Mouse (Mus musculus): ENCODE results near the gene Grk1. TPM values are rescaled to one million over a fixed set of nuclear protein-coding genes. Genes with fewer than 3 reads are reported as not detected.

Gene Grk1
- total RNA-seq, 2 experiments from 2014 or later = not detected

GRCm38 (mm10) chr8:13465324-13465723 lies 60.4 kb downstream of the Grk1 start:
- intact Hi-C loops (cut with DNase I) = no loop called here
- no peak for DNase-seq (ENCODE audit: low spot score in 2 of 2)

- peak in 1 of 2 experiments; percentile 53 for DNase-seq (ENCODE audit: low spot score in 2 of 2)
- intact Hi-C loops (cut with DNase I) = no loop called here
Observed at GRCm38 (mm10) chr8:13466989-13467388, 62.1 kb downstream of the Grk1 start.

- DNase-seq (ENCODE audit: low spot score in 2 of 2) = peak in 1 of 2 experiments; percentile 78
Observed at GRCm38 (mm10) chr8:13468737-13469136, 63.9 kb downstream of the Grk1 start.

GRCm38 (mm10) chr8:13471484-13471883 lies 66.6 kb downstream of the Grk1 start:
- no peak for DNase-seq (ENCODE audit: low spot score in 2 of 2)

More at GRCm38 (mm10) chr8:13468737-13469136, 63.9 kb downstream of the Grk1 start:
- intact Hi-C loops (cut with DNase I) = no loop called here

More at GRCm38 (mm10) chr8:13471484-13471883, 66.6 kb downstream of the Grk1 start:
- intact Hi-C loops (cut with DNase I) = no loop called here

Other genes starting within 250 kb of the Grk1 start
- gene Lamp1, start 245.9 kb upstream of the Grk1 start, total RNA-seq (2021) = 100 to 1,000 TPM; 285 to 291 TPM
- 1 to 10 TPM; 4.0 to 4.9 TPM for gene Grtp1, start 204.5 kb upstream of the Grk1 start, total RNA-seq (2021)
- gene Adprhl1, start 150.9 kb upstream of the Grk1 start, total RNA-seq (2021) = 1 to 10 TPM in 1 of 2 experiments, under 1 TPM in 1; 0.60 to 1.4 TPM
- gene Dcun1d2, start 117.0 kb upstream of the Grk1 start, total RNA-seq (2021) = 10 to 100 TPM; 40.7 to 43.3 TPM
- gene Tmco3, start 116.9 kb upstream of the Grk1 start, total RNA-seq (2021) = 10 to 100 TPM; 48.0 to 56.1 TPM
- gene Tfdp1, start 66.3 kb upstream of the Grk1 start, total RNA-seq (2021) = 10 to 100 TPM; 65.7 to 66.9 TPM
- gene Atp4b, start 8.3 kb upstream of the Grk1 start, total RNA-seq (2021) = not detected
- 1 to 10 TPM; 5.0 to 5.6 TPM for gene Tmem255b, start 30.1 kb downstream of the Grk1 start, total RNA-seq (2021)
- 10 to 100 TPM; 97.5 to 98.9 TPM for gene Gas6, start 89.4 kb downstream of the Grk1 start, total RNA-seq (2021)
- not detected for gene 1700029H14Rik, start 157.4 kb downstream of the Grk1 start, total RNA-seq (2021)

Data from left cerebral cortex, postnatal 25 days (tissue).